10 mouse cellular contexts compared by ENCODE assay signal in genomic region chr1:133834309-133834708, GRCm38 (mm10). TPM values are rescaled to one million over a fixed set of nuclear protein-coding genes. Genes with fewer than 3 reads are reported as not detected.
DNase-seq lines count a peak whose midpoint lies in the region; ATAC-seq and TF ChIP-seq lines count a peak whose summit lies in the region.
"Had no signal": no experiment of that assay in that cellular context is flagged by ENCODE, and none has a peak within 500 bp of the region (broad histone marks: within the 10 kb centered on the region; RNA-seq: fewer than 3 reads in every experiment).

No protein-coding gene starts in this region.

- no peaks in the 10 kb centered on the region for H3K36me3 ChIP-seq in intestine, embryonic 14.5 days (ENCODE audit: control insufficient read depth, insufficient read depth, low read length)
- no peaks in the 10 kb centered on the region for H3K36me3 ChIP-seq in intestine, postnatal 0 days (ENCODE audit: control insufficient read depth, insufficient read depth)
- H3K36me3 ChIP-seq: G1E; neural tube, embryonic 12.5 days had no signal

- no peak for TF ChIP-seq CTCF in intestine, postnatal 0 days (IDR thresholded peaks at IDR 0.05; ENCODE audit: low read depth)

- H3K9ac ChIP-seq in intestine, embryonic 14.5 days (ENCODE audit: low read length) = no peak overlapping the region
- no peak overlapping the region for H3K9ac ChIP-seq in intestine, postnatal 0 days (ENCODE audit: low read depth, low read length)
- H3K9ac ChIP-seq: neural tube, embryonic 12.5 days had no signal

- ATAC-seq in intestine, embryonic 14.5 days (replicated peaks; ENCODE audit: low FRiP score, low TSS enrichment, low read depth) = no peak
- ATAC-seq in intestine, postnatal 0 days = no peak

- H3K27ac ChIP-seq in intestine, embryonic 14.5 days (ENCODE audit: low read depth) = peak overlapping the region; percentile 18; the same call in 1 of the 2 replicates
- no peak overlapping the region for H3K27ac ChIP-seq in intestine, postnatal 0 days (ENCODE audit: low read depth, low read length)
- H3K27ac ChIP-seq: neural tube, embryonic 12.5 days had no signal

- no peaks in the 10 kb centered on the region for H3K9me3 ChIP-seq in intestine, embryonic 14.5 days (ENCODE audit: control insufficient read depth, low read length)
- peaks cover 3% of the 10 kb centered on the region; the same call in 1 of the 2 replicates for H3K9me3 ChIP-seq in intestine, postnatal 0 days (ENCODE audit: control insufficient read depth)
- H3K9me3 ChIP-seq: neural tube, embryonic 12.5 days had no signal

- peaks cover 18% of the 10 kb centered on the region for H3K4me1 ChIP-seq in intestine, embryonic 14.5 days (replicated peaks; ENCODE audit: control insufficient read depth, insufficient read depth, low read length)
- no peaks in the 10 kb centered on the region for H3K4me1 ChIP-seq in intestine, postnatal 0 days (replicated peaks; ENCODE audit: control insufficient read depth, insufficient read depth, low read length)
- H3K4me1 ChIP-seq: neural tube, embryonic 12.5 days had no signal

- H3K27me3 ChIP-seq in intestine, embryonic 14.5 days (replicated peaks; ENCODE audit: control insufficient read depth, insufficient read depth, low read length) = no peaks in the 10 kb centered on the region
- no peaks in the 10 kb centered on the region for H3K27me3 ChIP-seq in intestine, postnatal 0 days (replicated peaks; ENCODE audit: control insufficient read depth, insufficient read depth, low read length)
- H3K27me3 ChIP-seq: neural tube, embryonic 12.5 days had no signal

- no peak overlapping the region for H3K4me2 ChIP-seq in intestine, embryonic 14.5 days (ENCODE audit: low read length)
- no peak overlapping the region for H3K4me2 ChIP-seq in intestine, postnatal 0 days (replicated peaks; ENCODE audit: low read depth)
- H3K4me2 ChIP-seq: neural tube, embryonic 12.5 days had no signal

- 48% methylated on average over 6 of the region's 6 CpGs for WGBS in intestine, embryonic 14.5 days
- 69% methylated on average over 6 of the region's 6 CpGs for WGBS in intestine, postnatal 0 days

- DNase-seq in intestine, embryonic 14.5 days (ENCODE audit: low spot score) = no peak
- DNase-seq in adrenal gland, postnatal 14 days = peak; percentile 73
- peak; percentile 18 for DNase-seq in kidney, adult 18-20 months
- DNase-seq in skeletal muscle tissue, adult 2 months (ENCODE audit: low read depth, low spot score) = peak; percentile 23
- DNase-seq in embryo, embryonic 10 days (ENCODE audit: low spot score) = no peak
- DNase-seq in right cerebral cortex, postnatal 36 days (ENCODE audit: low spot score in 2 of 2) = no peak
- DNase-seq in spleen, postnatal 10 days (ENCODE audit: low spot score in 2 of 2) = no peak

- no peak overlapping the region for H3K4me3 ChIP-seq in intestine, embryonic 14.5 days (ENCODE audit: low read depth, low read length)
- no peak overlapping the region for H3K4me3 ChIP-seq in intestine, postnatal 0 days (ENCODE audit: low read depth, low read length)
- H3K4me3 ChIP-seq: neural tube, embryonic 12.5 days had no signal

RNA-seq across cellular contexts. Expression of gene Atp2b4, which starts 33.5 kb away (rescaled TPM):
- 30.7 and 32.3 TPM in 2 replicates for polyA plus RNA-seq in intestine, embryonic 14.5 days (2014; fragmentation: Nextera tagmentation; extraction: Ambion mirVana)
- polyA plus RNA-seq in intestine, postnatal 0 days (2015; fragmentation: Nextera tagmentation; extraction: Ambion mirVana) = 9.8 and 11.8 TPM in 2 replicates
- 36.6 and 36.7 TPM in 2 replicates for total RNA-seq in adrenal gland, postnatal 14 days (2021)

Comparison
In these comparisons a context has a peak if more than half of its experiments do, and no peak if none do; other contexts are left out.
1. DNase-seq: peak in adrenal gland, postnatal 14 days (single experiment), kidney, adult 18-20 months (single experiment) and skeletal muscle tissue, adult 2 months (single experiment); none in intestine, embryonic 14.5 days (single experiment), embryo, embryonic 10 days (single experiment), right cerebral cortex, postnatal 36 days (0 of 2) and spleen, postnatal 10 days (0 of 2).